Mouse (Mus musculus) gastrocnemius, postnatal 36 days (tissue): ENCODE results near the gene Cyp21a1. TPM values are rescaled to one million over a fixed set of nuclear protein-coding genes. Genes with fewer than 3 reads are reported as not detected.
A peak's percentile ranks its signal among the peaks of the same experiment; 100 is the strongest.
"Not testable (repeated sequence)": the region's sequence is repeated elsewhere in the genome, so short reads cannot be mapped to it uniquely, and the experiment has no call there.

ENCODE experiments used
- DNase-seq, 2 experiments: peaks; one replicate each; pipeline ENCODE4 v3.0.0; 2022
- intact Hi-C: fragments of 180-260 bp; cut with DNase I; formaldehyde crosslinking; loops from one replicate; pipeline ENCODE4 v1.15.1; 2025
- total RNA-seq, 2 experiments: library from RNA; stranded (reverse); gene quantifications; 2 replicates each; pipeline ENCODE4 v1.2.3; 2021

Gene Cyp21a1
- total RNA-seq, 2 experiments from 2014 or later = not detected

GRCm38 (mm10) chr17:34808599-34809205 is 4.3 kb upstream of the Cyp21a1 start:
- no peak for DNase-seq
- intact Hi-C loops = no loop called here

- intact Hi-C loops = no loop called here
Observed at GRCm38 (mm10) chr17:34807176-34807575, 2.8 kb upstream of the Cyp21a1 start.

GRCm38 (mm10) chr17:34804871-34805562 is 656 bp upstream of the Cyp21a1 start:
- no peak for DNase-seq
- intact Hi-C loops = loop anchor here (1.0 kb wide), 1 partner anchor 84 kb away; no protein-coding TSS in a partner anchor

More at GRCm38 (mm10) chr17:34807176-34807575, 2.8 kb upstream of the Cyp21a1 start:
- DNase-seq = no peak

GRCm38 (mm10) chr17:34803367-34803766 is 994 bp downstream of the Cyp21a1 start:
- intact Hi-C loops, DNase-seq: not testable (repeated sequence)

- intact Hi-C loops, DNase-seq: not testable (repeated sequence)
Observed at GRCm38 (mm10) chr17:34802756-34803155, 1.6 kb downstream of the Cyp21a1 start.

- DNase-seq, intact Hi-C loops: not testable (repeated sequence)
Observed at GRCm38 (mm10) chr17:34800781-34801305, 3.5 kb downstream of the Cyp21a1 start.

- intact Hi-C loops = no loop called here
- DNase-seq = no peak
Observed at GRCm38 (mm10) chr17:34799531-34799925, 4.8 kb downstream of the Cyp21a1 start.

- no peak for DNase-seq
- intact Hi-C loops = no loop called here
Observed at GRCm38 (mm10) chr17:34798866-34799530, 5.4 kb downstream of the Cyp21a1 start.

- DNase-seq, intact Hi-C loops: not testable (repeated sequence)
Observed at GRCm38 (mm10) chr17:34798071-34798470, 6.3 kb downstream of the Cyp21a1 start.

GRCm38 (mm10) chr17:34797211-34797995 is 7.0 kb downstream of the Cyp21a1 start:
- intact Hi-C loops, DNase-seq: not testable (repeated sequence)

GRCm38 (mm10) chr17:34796311-34797140 is 7.8 kb downstream of the Cyp21a1 start:
- no peak for DNase-seq
- intact Hi-C loops = no loop called here

- peak in 1 of 2 experiments; percentile 25 for DNase-seq
- intact Hi-C loops = no loop called here
Observed at GRCm38 (mm10) chr17:34795633-34796032, 8.7 kb downstream of the Cyp21a1 start.

GRCm38 (mm10) chr17:34795016-34795415 is 9.3 kb downstream of the Cyp21a1 start:
- intact Hi-C loops = no loop called here
- no peak for DNase-seq

- intact Hi-C loops = no loop called here
- DNase-seq = no peak
Observed at GRCm38 (mm10) chr17:34777680-34778325, 26.6 kb downstream of the Cyp21a1 start.

- intact Hi-C loops = no loop called here
- no peak for DNase-seq
Observed at GRCm38 (mm10) chr17:34761471-34761870, 42.9 kb downstream of the Cyp21a1 start.
